Mouse (Mus musculus) gastrocnemius, adult 18-20 months (tissue): ENCODE results near the gene Nid2. TPM values are rescaled to one million over a fixed set of nuclear protein-coding genes. Genes with fewer than 3 reads are reported as not detected.
A peak's percentile ranks its signal among the peaks of the same experiment; 100 is the strongest.

ENCODE experiments used
- DNase-seq: peaks from one replicate; pipeline ENCODE4 v3.0.0; 2021; ENCODE audit warnings: low spot score
- long read RNA-seq, 2 experiments: library from polyadenylated mRNA; stranded (forward); transcript quantifications; one replicate each; pipeline ENCODE4 v2.0.0; 2021
- total RNA-seq, 2 experiments: library from RNA; stranded (reverse); gene quantifications; 2 replicates each; pipeline ENCODE4 v1.2.3; 2021

Nid2 gene
- 1 to 10 TPM; 5.5 to 7.1 TPM for total RNA-seq
- long read RNA-seq, experiment 1, full-length matches to known transcripts = 7 of 8 reads
- long read RNA-seq, experiment 1, partial matches to known transcripts = 0 of 8 reads
- long read RNA-seq, experiment 1, other reads (novel, unspliced or antisense) = 1 of 8 reads
- long read RNA-seq, experiment 2, full-length matches to known transcripts = 2 of 4 reads
- long read RNA-seq, experiment 2, partial matches to known transcripts = 0 of 4 reads
- long read RNA-seq, experiment 2, other reads (novel, unspliced or antisense) = 2 of 4 reads

DNA sequence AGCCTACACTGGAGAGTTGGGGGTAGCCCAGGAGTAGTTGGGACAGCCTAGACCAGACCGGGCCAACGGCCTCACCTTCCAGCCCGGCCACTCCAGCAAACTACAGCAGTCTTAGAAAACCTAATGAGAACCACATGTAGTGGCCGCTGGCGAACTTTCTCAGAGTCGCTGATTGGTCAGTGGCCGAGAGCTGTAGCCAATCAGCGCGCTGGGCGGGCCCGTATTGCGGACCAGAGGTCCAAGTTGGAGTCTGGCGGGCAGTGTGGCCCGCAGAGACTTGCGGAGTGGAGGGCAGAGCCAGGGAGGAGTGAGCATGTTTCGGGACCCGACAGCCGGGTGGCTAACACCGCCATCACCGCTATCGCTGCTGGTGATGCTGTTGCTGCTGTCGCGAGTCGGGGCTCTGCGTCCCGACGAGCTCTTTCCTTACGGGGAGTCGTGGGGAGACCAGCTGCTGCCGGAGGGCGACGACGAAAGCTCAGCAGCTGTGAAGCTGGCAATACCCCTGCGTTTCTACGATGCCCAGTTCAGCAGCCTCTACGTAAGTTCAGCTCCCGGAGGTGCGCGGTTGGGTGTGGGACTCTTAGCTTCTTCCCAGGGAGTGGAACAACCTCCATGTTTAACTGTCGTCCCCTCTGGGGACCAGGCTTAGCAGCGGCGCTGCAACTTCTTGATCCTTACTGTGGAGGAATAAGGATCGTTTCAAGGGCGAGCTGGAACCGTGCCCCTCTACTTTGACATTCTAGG lies at the start of gene Nid2:
TSS of gene Nid2 (plus strand) at position 241 of the 747 bp plus-strand sequence.
- DNase-seq = peak; percentile 86

DNA sequence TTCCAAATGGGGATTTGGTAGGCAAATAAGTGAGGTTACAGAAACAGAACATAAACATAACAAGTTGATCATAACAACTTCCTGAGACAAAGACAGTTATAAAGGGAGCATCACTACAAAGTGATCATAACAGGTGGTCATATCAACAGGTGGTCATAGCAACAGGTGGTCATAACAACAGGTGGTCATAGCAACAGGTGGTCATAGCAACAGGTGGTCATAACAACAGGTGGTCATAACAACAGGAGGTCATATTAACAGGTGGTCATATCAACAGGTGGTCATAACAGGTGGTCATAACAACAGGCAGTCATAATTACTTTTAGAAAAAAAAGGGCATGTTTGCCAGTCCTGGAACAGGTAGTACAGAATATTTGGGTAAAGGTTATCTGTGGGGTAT lies 49.5 kb upstream of the Nid2 start:
- DNase-seq = no peak

DNA sequence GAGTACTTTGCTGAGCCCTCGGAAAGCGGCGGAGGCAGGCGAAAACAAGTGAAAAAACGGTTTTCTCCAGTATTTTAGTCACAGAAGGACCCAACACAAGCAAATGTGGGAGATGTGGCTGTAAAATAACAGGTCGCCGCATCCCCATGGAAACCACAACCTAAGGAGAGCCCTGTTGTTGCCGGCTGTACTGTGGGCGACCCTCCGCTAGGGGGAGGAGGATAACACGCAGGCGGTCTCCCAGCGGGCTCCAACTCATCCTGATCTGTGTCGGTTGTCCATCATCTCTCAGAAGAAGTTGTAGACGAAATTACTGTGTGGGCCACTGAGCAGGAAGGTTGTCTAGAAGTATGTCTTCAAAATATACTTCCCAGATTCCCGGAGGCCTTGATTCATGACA lies 45.4 kb upstream of the Nid2 start:
- DNase-seq = peak; percentile 70

- peak; percentile 76 for DNase-seq
Measured at GRCm38 (mm10) chr14:19706454-19706853, 44.6 kb upstream of the Nid2 start.

DNA sequence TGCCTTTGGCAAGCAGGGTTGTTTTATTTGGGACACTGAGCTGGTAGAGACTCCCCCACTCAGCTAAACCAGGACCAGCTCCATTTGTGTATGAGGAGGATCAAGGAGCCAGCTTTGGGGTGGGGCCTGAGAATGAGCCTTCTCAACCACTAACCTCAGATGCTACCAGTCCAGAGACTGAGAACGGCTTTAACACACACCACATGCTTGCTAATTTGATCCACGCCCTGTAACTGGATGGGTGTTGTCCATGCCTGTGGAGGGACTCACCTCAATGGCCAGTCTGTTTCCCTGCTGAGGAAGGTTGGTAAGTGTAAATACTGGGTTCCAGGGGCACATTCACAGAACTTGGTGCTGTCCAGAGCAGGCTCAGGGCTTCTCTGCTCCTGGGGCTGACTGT lies 44.1 kb upstream of the Nid2 start:
- no peak for DNase-seq

- no peak for DNase-seq
Measured at GRCm38 (mm10) chr14:19707721-19708507, 43.2 kb upstream of the Nid2 start.

- DNase-seq = no peak
Measured at GRCm38 (mm10) chr14:19709161-19709560, 41.9 kb upstream of the Nid2 start.

DNA sequence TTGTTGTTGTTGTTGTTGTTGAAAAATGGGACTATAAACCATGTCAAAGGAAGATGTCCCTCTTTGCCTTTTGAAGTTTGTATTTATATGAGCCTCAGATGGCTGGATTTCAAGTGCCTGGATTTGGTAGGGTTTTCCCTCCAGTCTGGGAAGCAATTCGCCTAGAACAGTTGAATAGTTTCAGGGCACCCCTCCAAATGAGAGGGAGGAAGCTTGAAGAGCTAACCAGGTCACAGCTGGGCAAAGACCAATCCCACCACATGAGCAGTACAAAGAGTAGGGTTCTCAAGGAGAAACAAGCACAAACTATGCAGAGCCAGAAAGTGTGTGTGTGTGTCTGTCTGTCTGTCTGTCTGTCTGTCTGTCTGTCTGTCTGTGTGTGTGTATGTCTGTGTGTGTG lies 39.3 kb upstream of the Nid2 start:
- peak; percentile 24 for DNase-seq

DNA sequence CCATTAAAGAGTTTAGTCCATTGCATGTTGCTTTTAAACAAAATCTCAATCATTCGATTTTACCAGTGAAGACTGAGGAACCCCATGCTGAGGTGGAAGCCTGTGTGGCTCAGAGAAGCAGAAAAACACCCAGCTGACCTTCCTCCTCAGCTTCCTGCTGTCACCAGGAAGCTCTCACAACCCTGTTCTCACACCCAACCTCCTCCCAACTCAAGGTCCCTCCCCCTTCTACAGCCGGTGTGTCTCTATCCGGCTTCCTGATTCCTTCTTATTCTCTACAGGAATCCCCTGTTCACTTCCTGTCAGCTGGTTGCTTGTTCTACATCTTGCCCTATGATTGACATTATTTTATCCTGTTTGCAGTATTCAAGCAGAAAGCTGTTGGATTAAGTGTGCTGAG lies 38.0 kb upstream of the Nid2 start:
- no peak for DNase-seq

DNA sequence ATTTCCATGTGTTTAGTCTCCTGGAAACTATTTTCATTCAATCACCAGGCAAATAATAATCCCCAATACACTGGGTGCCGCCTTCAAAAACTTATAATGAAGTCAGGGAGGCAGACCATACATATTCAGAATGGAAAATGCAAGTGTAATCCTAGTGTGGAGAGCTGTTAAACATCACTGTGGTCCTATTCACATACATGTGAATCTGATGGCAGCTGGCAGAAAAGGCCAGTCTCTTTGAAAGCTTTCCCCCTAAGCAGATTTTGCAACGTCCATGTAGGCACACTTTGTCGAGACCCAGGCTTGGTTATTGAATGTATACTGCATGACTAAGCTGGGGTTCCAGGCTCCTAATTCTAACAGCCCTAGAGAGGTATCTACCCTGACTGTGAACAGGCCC lies 32.0 kb upstream of the Nid2 start:
- DNase-seq = no peak

DNA sequence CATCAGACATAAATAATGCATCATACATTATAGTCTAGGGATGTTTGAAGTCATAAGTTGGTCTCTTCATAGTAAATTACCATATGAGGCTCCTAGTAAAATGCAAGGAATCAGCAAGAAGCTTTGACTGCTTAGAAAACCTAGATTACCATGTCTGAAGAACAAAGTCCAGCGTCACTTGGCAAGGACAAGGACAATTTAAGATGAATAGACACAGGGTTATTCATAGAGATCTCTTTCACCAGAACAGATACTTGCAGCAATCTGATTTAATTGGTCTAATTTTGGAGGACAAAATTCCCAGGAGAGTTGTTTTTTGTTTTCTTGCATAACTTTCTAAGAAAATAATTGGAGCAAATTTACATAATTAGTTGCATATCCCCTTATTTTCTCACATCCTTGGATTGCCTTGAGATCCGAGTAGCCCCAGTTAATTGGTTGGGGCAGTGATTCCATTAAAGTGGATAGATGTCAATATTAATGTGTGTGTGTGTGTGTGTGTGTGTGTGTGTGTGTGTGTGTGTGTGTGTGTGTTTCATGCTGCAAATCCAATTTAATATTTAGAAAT lies 30.9 kb upstream of the Nid2 start:
- no peak for DNase-seq

DNA sequence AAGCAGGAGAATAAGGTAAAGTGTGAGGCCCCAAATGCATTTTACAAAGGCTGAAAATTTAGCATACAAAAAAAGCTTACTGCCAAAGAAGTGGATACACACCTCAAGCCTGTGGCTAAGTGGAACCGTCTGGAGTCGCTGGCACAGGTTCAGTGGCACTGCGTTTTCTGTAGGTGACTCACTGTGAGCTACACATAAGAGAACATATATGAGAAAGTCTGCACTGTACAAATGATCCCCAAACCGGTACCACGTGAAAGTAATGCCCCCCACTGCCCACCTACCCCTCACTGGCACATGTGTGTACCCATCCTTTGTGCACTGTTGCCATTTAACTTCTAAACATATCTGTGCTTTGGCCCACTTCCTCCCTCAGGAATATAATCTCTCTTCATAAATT lies 22.8 kb upstream of the Nid2 start:
- DNase-seq = no peak

DNA sequence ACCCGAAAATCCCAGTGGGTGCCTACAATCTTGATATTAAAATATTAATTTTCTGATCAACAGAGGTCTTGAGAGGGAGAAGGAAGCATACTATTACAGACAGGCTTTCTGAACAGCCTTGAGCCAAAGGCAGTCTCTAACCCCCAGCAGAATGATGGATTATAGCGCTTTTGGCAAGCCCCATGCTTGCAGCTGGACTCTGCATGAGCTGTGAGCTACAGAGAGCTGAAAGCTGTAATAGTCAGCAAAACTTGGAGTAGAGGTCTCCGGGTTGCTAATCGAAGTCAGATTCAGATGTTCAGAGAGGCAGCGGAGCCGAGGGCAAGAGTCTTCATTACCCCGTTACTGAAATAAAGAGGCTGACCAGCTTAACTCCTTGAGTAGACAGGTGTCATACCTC lies 22.3 kb upstream of the Nid2 start:
- no peak for DNase-seq

DNA sequence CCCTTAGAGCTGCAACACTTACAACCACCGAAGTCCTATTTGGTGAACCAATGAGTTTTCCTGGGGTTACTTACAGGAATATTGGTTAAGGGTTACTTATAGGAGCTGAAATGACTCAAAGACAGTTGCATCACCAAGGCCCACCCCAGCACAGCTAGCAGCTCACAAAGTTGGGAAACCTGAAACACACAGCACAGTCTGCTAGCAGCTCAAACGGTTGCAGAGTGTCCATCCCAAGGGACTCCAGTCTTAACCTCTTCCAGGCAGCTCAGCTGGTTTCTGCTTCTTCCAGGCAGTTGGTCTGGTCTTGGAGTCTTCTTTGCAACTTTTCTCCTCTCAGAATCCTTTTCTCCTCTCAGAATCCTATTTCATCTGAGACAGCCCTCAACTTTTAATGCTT lies 19.0 kb upstream of the Nid2 start:
- no peak for DNase-seq

DNA sequence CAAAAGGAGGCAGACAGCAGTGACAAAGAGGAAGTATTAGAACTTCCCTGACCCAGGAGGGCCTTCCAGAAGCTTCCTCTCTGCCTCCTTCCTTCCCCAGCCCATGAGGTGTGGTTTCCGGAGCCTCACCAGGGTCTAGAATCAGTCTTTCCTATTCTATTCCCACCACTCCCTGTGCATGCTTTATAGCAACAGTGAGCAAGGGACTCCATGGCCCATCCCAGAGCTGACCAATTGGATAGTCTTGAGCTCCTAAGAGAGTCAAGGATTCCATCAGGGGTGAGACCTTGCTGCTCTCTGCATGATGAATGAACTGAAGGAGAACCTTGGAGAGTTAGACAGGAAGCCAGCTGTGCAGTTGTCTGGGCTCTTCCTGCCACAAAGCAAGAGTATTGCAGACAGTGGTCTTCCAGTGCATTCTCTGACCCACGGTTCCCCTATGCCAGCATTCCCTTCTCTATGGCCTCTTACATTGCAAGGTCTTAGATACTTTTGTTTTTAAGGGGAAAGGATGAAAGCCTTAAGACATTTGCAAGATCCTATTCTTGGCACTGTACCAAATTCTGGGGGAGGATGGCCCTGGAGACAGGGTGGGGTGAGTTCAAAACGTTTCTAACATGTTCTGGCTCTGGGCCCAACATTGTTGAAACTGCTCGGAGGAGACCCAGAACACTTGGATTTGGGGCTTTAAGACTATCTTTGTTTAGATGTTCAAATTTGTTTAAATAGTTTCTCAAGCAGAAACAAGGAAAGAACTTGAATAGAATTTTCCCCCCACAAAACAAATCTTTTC lies 17.4 kb upstream of the Nid2 start:
- DNase-seq = peak; percentile 73

DNA sequence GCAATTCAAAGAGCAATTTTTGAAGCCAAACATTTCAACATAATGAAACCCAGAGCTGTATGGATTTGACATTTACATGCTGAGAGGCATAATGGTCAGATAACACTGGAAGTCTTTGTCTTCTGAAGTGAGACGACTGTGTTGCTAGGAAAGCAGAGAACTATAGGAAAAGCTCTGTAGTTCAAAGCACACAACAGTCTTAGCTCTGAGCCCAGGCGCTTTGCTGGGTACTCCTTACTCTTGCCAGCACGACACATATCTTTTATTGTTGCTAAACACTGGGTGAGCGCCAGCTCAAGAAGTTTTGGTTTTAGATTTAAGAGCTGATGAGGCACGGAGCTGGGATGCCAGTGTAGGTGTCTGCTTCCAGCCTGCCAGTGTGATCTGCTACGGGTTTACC lies 15.8 kb upstream of the Nid2 start:
- no peak for DNase-seq

GRCm38 (mm10) chr14:19737568-19737967 lies 13.5 kb upstream of the Nid2 start:
- no peak for DNase-seq

GRCm38 (mm10) chr14:19738094-19738843 lies 12.8 kb upstream of the Nid2 start:
- DNase-seq = peak; percentile 34

DNA sequence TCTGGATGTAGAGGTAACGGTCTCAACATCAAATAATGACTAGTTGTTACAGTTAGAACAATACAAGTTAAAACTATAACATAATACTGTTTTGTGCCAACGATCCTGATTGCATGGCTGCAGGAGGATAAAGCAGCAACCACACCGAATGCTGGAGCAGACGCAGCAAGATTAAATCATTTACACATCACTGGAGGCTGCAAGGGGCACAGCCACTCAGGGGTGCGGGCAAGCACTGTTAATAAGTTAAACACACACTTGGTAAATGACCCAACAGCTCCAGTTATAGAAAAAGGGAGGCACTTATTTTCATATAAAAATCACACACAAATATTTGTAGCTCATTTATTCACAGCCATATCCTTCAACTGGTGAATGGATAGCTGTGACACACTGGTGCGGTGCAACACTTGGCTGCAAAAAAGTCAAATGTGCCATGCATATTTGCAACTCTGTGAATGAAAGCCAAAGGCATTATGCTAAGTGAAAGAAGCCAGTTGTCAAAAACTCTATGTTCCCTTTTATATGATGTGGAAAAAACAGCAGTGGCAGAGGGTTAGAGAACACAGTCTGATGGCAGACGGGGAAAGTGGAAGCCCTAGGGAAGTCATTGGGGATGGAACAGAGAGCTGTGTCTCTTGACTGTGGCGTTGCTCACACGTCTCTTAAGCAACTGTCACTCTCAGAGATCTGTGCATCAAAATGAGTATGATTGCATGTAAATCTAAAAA lies 11.5 kb upstream of the Nid2 start:
- no peak for DNase-seq
